Mouse (Mus musculus): ENCODE results near the gene Tmem176a. TPM values are rescaled to one million over a fixed set of nuclear protein-coding genes. Genes with fewer than 3 reads are reported as not detected.

Gene Tmem176a
- polyA plus RNA-seq (2015; fragmentation: Illumina TruSeq; extraction: RNeasy Lipid Tissue Mini Kit (QIAGEN cat#74804); ENCODE audit: insufficient read depth, low replicate concordance), result 159 TPM

GRCm38 (mm10) chr6:48840371-48840969, at the start of gene Tmem176a:
TSS of gene Tmem176a (plus strand) at chr6:48840919.

GRCm38 (mm10) chr6:48840973-48841625, 380 bp downstream of the Tmem176a start, which contains the start of gene Tmem176b:
TSS of gene Tmem176b (minus strand) at chr6:48841496.

GRCm38 (mm10) chr6:48872596-48872995, 31.9 kb downstream of the Tmem176a start, which contains the start of gene Aoc1:
TSS of gene Aoc1 (plus strand) at chr6:48872896.

Other genes starting within 250 kb of the Tmem176a start
- gene Repin1, start 247.0 kb upstream of the Tmem176a start, polyA plus RNA-seq (2015; fragmentation: Illumina TruSeq; extraction: RNeasy Lipid Tissue Mini Kit (QIAGEN cat#74804); ENCODE audit: insufficient read depth, low replicate concordance), result 7.5 TPM
- gene Gm44965, start 247.0 kb upstream of the Tmem176a start, polyA plus RNA-seq (2015; fragmentation: Illumina TruSeq; extraction: RNeasy Lipid Tissue Mini Kit (QIAGEN cat#74804); ENCODE audit: insufficient read depth, low replicate concordance), result not detected
- gene Zfp775, start 238.9 kb upstream of the Tmem176a start, polyA plus RNA-seq (2015; fragmentation: Illumina TruSeq; extraction: RNeasy Lipid Tissue Mini Kit (QIAGEN cat#74804); ENCODE audit: insufficient read depth, low replicate concordance), result 1.5 TPM
- gene AI854703, start 214.2 kb upstream of the Tmem176a start, polyA plus RNA-seq (2015; fragmentation: Illumina TruSeq; extraction: RNeasy Lipid Tissue Mini Kit (QIAGEN cat#74804); ENCODE audit: insufficient read depth, low replicate concordance), result 0.30 TPM
- gene Gimap8, start 193.7 kb upstream of the Tmem176a start, polyA plus RNA-seq (2015; fragmentation: Illumina TruSeq; extraction: RNeasy Lipid Tissue Mini Kit (QIAGEN cat#74804); ENCODE audit: insufficient read depth, low replicate concordance), result 329 TPM
- gene Gimap9, start 164.8 kb upstream of the Tmem176a start, polyA plus RNA-seq (2015; fragmentation: Illumina TruSeq; extraction: RNeasy Lipid Tissue Mini Kit (QIAGEN cat#74804); ENCODE audit: insufficient read depth, low replicate concordance), result 169 TPM
- 799 TPM for gene Gimap4, start 156.4 kb upstream of the Tmem176a start, polyA plus RNA-seq (2015; fragmentation: Illumina TruSeq; extraction: RNeasy Lipid Tissue Mini Kit (QIAGEN cat#74804); ENCODE audit: insufficient read depth, low replicate concordance)
- gene Gimap6, start 132.7 kb upstream of the Tmem176a start, polyA plus RNA-seq (2015; fragmentation: Illumina TruSeq; extraction: RNeasy Lipid Tissue Mini Kit (QIAGEN cat#74804); ENCODE audit: insufficient read depth, low replicate concordance), result 609 TPM
- gene Gm28053, start 122.3 kb upstream of the Tmem176a start, polyA plus RNA-seq (2015; fragmentation: Illumina TruSeq; extraction: RNeasy Lipid Tissue Mini Kit (QIAGEN cat#74804); ENCODE audit: insufficient read depth, low replicate concordance), result 83.2 TPM
- 103 TPM for gene Gimap7, start 122.3 kb upstream of the Tmem176a start, polyA plus RNA-seq (2015; fragmentation: Illumina TruSeq; extraction: RNeasy Lipid Tissue Mini Kit (QIAGEN cat#74804); ENCODE audit: insufficient read depth, low replicate concordance)
- 200 TPM for gene Gimap1, start 101.9 kb upstream of the Tmem176a start, polyA plus RNA-seq (2015; fragmentation: Illumina TruSeq; extraction: RNeasy Lipid Tissue Mini Kit (QIAGEN cat#74804); ENCODE audit: insufficient read depth, low replicate concordance)
- gene Gimap5, start 94.7 kb upstream of the Tmem176a start, polyA plus RNA-seq (2015; fragmentation: Illumina TruSeq; extraction: RNeasy Lipid Tissue Mini Kit (QIAGEN cat#74804); ENCODE audit: insufficient read depth, low replicate concordance), result 81.6 TPM
- 371 TPM for gene Gimap3, start 70.1 kb upstream of the Tmem176a start, polyA plus RNA-seq (2015; fragmentation: Illumina TruSeq; extraction: RNeasy Lipid Tissue Mini Kit (QIAGEN cat#74804); ENCODE audit: insufficient read depth, low replicate concordance)
- gene Tmem176b, start 577 bp downstream of the Tmem176a start, polyA plus RNA-seq (2015; fragmentation: Illumina TruSeq; extraction: RNeasy Lipid Tissue Mini Kit (QIAGEN cat#74804); ENCODE audit: insufficient read depth, low replicate concordance), result 279 TPM
- 0.97 TPM for gene Aoc1, start 32.0 kb downstream of the Tmem176a start, polyA plus RNA-seq (2015; fragmentation: Illumina TruSeq; extraction: RNeasy Lipid Tissue Mini Kit (QIAGEN cat#74804); ENCODE audit: insufficient read depth, low replicate concordance)
- not detected for gene 1600015I10Rik, start 89.0 kb downstream of the Tmem176a start, polyA plus RNA-seq (2015; fragmentation: Illumina TruSeq; extraction: RNeasy Lipid Tissue Mini Kit (QIAGEN cat#74804); ENCODE audit: insufficient read depth, low replicate concordance)
- gene Doxl2, start 134.0 kb downstream of the Tmem176a start, polyA plus RNA-seq (2015; fragmentation: Illumina TruSeq; extraction: RNeasy Lipid Tissue Mini Kit (QIAGEN cat#74804); ENCODE audit: insufficient read depth, low replicate concordance), result not detected
- not detected for gene Svs1, start 145.9 kb downstream of the Tmem176a start, polyA plus RNA-seq (2015; fragmentation: Illumina TruSeq; extraction: RNeasy Lipid Tissue Mini Kit (QIAGEN cat#74804); ENCODE audit: insufficient read depth, low replicate concordance)
- gene Gpnmb, start 195.6 kb downstream of the Tmem176a start, polyA plus RNA-seq (2015; fragmentation: Illumina TruSeq; extraction: RNeasy Lipid Tissue Mini Kit (QIAGEN cat#74804); ENCODE audit: insufficient read depth, low replicate concordance), result 1.3 TPM
- 25.9 TPM for gene Malsu1, start 232.9 kb downstream of the Tmem176a start, polyA plus RNA-seq (2015; fragmentation: Illumina TruSeq; extraction: RNeasy Lipid Tissue Mini Kit (QIAGEN cat#74804); ENCODE audit: insufficient read depth, low replicate concordance)